Mouse (Mus musculus): Measurements from ENCODE around the gene Gm49353. TPM values are rescaled to one million over a fixed set of nuclear protein-coding genes. Genes with fewer than 3 reads are reported as not detected.

The Gm49353 gene
- polyA plus RNA-seq, 1 experiment from 2014 or later, result 7.6 TPM

GRCm38 (mm10) chr10:29206730-29207129, 8.0 kb downstream of the Gm49353 start:
- H3K36me3 ChIP-seq (replicated peaks), result peaks cover 3% of the 10 kb centered on the region; the same call in 1 of the 2 replicates
- H3K27me3 ChIP-seq, result no peaks in the 10 kb centered on the region
- no peak overlapping the region for H3K9ac ChIP-seq
- no peaks in the 10 kb centered on the region for H3K9me3 ChIP-seq
- H3K4me2 ChIP-seq, result no peak overlapping the region
- H3K27ac ChIP-seq, result no peak overlapping the region
- no peak for ATAC-seq (ENCODE audit: low FRiP score)
- no peak overlapping the region for H3K4me3 ChIP-seq (replicated peaks)
- peaks cover 12% of the 10 kb centered on the region for H3K4me1 ChIP-seq

GRCm38 (mm10) chr10:29208735-29209134, 10.0 kb downstream of the Gm49353 start:
- WGBS, result 58% methylated on average over 3 of the region's 3 CpGs
- H3K36me3 ChIP-seq (replicated peaks), result peaks cover 3% of the 10 kb centered on the region; the same call in 1 of the 2 replicates
- H3K4me3 ChIP-seq (replicated peaks), result no peak overlapping the region
- no peaks in the 10 kb centered on the region for H3K9me3 ChIP-seq
- H3K27ac ChIP-seq, result no peak overlapping the region
- ATAC-seq (ENCODE audit: low FRiP score), result no peak
- H3K4me2 ChIP-seq, result no peak overlapping the region
- H3K9ac ChIP-seq, result no peak overlapping the region
- H3K4me1 ChIP-seq, result peaks cover 14% of the 10 kb centered on the region
- H3K27me3 ChIP-seq, result no peaks in the 10 kb centered on the region

- WGBS, result 5% methylated on average over 4 of the region's 4 CpGs
- Histone ChIP-seq H3K9ac (no peak within 1 kb of the TSS), H3K36me3 (replicated peaks) (no peaks in the 10 kb centered on the region; the same call in 1 of the 2 replicates), H3K4me2 (peak within 1 kb of the TSS; percentile 1; the same call in 1 of the 2 replicates), H3K27ac (peak within 1 kb of the TSS; percentile 67; the same call in 1 of the 2 replicates), H3K4me3 (replicated peaks) (no peak within 1 kb of the TSS), H3K4me1 (peaks cover 22% of the 10 kb centered on the region), H3K9me3 (no peaks in the 10 kb centered on the region), H3K27me3 (no peaks in the 10 kb centered on the region)
- ATAC-seq (ENCODE audit: low FRiP score), result peak; percentile 90
These were observed 12.7 kb downstream of the Gm49353 start, which contains the start of gene 9330159F19Rik for GRCm38 (mm10) chr10:29211453-29211852. Gene 9330159F19Rik, plus strand, starts transcription at chr10:29211606.

GRCm38 (mm10) chr10:29213534-29214100, 14.9 kb downstream of the Gm49353 start:
- Histone ChIP-seq H3K9me3 (no peaks in the 10 kb centered on the region), H3K4me1 (peaks cover 32% of the 10 kb centered on the region), H3K27ac (no peak overlapping the region; the same call in 1 of the 2 replicates), H3K4me2 (no peak overlapping the region), H3K36me3 (replicated peaks) (no peaks in the 10 kb centered on the region; the same call in 1 of the 2 replicates), H3K4me3 (replicated peaks) (no peak overlapping the region), H3K9ac (no peak overlapping the region), H3K27me3 (no peaks in the 10 kb centered on the region)
- peak; percentile 27; the same call in 1 of the 2 replicates for ATAC-seq (ENCODE audit: low FRiP score)
- 19% methylated on average over 3 of the region's 3 CpGs for WGBS

- ATAC-seq (ENCODE audit: low FRiP score), result no peak
- Histone ChIP-seq H3K36me3 (replicated peaks) (peaks cover 3% of the 10 kb centered on the region), H3K4me3 (replicated peaks) (no peak overlapping the region), H3K9ac (no peak overlapping the region), H3K4me1 (peaks cover 18% of the 10 kb centered on the region; the same call in 1 of the 2 replicates), H3K9me3 (no peaks in the 10 kb centered on the region), H3K27me3 (no peaks in the 10 kb centered on the region), H3K4me2 (no peak overlapping the region), H3K27ac (no peak overlapping the region)
- 98% methylated on average over 1 of the region's 1 CpGs for WGBS
These were observed 18.2 kb downstream of the Gm49353 start for GRCm38 (mm10) chr10:29216957-29217356.

GRCm38 (mm10) chr10:29217451-29217850, 18.7 kb downstream of the Gm49353 start:
- Histone ChIP-seq H3K27me3 (no peaks in the 10 kb centered on the region), H3K4me3 (replicated peaks) (no peak overlapping the region), H3K4me2 (no peak overlapping the region), H3K9ac (no peak overlapping the region), H3K4me1 (peaks cover 18% of the 10 kb centered on the region; the same call in 1 of the 2 replicates), H3K36me3 (replicated peaks) (peaks cover 7% of the 10 kb centered on the region), H3K9me3 (no peaks in the 10 kb centered on the region), H3K27ac (no peak overlapping the region)
- 53% methylated on average over 2 of the region's 2 CpGs for WGBS
- ATAC-seq (ENCODE audit: low FRiP score), result peak; percentile 43; the same call in 1 of the 2 replicates

- H3K9ac ChIP-seq, result no peak overlapping the region
- WGBS, result 85% methylated on average over 4 of the region's 4 CpGs
- no peaks in the 10 kb centered on the region for H3K4me1 ChIP-seq
- no peaks in the 10 kb centered on the region for H3K9me3 ChIP-seq
- peaks cover 32% of the 10 kb centered on the region for H3K36me3 ChIP-seq (replicated peaks)
- H3K4me2 ChIP-seq, result no peak overlapping the region
- no peak overlapping the region for H3K27ac ChIP-seq
- ATAC-seq (ENCODE audit: low FRiP score), result no peak
- H3K4me3 ChIP-seq (replicated peaks), result no peak overlapping the region
- no peaks in the 10 kb centered on the region for H3K27me3 ChIP-seq
These were observed 26.6 kb downstream of the Gm49353 start for GRCm38 (mm10) chr10:29225329-29225728.

- ATAC-seq (ENCODE audit: low FRiP score), result no peak
- no peak overlapping the region for H3K27ac ChIP-seq
- H3K27me3 ChIP-seq, result no peaks in the 10 kb centered on the region
- no peak overlapping the region for H3K9ac ChIP-seq
- no peak overlapping the region for H3K4me2 ChIP-seq
- no peaks in the 10 kb centered on the region for H3K4me1 ChIP-seq
- peaks cover 16% of the 10 kb centered on the region for H3K36me3 ChIP-seq (replicated peaks)
- H3K9me3 ChIP-seq, result no peaks in the 10 kb centered on the region
- no peak overlapping the region for H3K4me3 ChIP-seq (replicated peaks)
- 96% methylated on average over 2 of the region's 2 CpGs for WGBS
These were observed 32.5 kb downstream of the Gm49353 start for GRCm38 (mm10) chr10:29231208-29231607.

Other genes starting within 250 kb of the Gm49353 start
- gene 2310057J18Rik, start 212.7 kb upstream of the Gm49353 start, polyA plus RNA-seq (2016; fragmentation: Nextera tagmentation; extraction: Ambion mirVana), result not detected in 2 replicates
- 67.4 and 71.0 TPM in 2 replicates for gene Soga3, start 55.1 kb upstream of the Gm49353 start, polyA plus RNA-seq (2016; fragmentation: Nextera tagmentation; extraction: Ambion mirVana)
- 14.8 and 15.4 TPM in 2 replicates for gene 9330159F19Rik, start 12.7 kb downstream of the Gm49353 start, polyA plus RNA-seq (2016; fragmentation: Nextera tagmentation; extraction: Ambion mirVana)
- 22.9 and 28.3 TPM in 2 replicates for gene Echdc1, start 114.2 kb downstream of the Gm49353 start, polyA plus RNA-seq (2016; fragmentation: Nextera tagmentation; extraction: Ambion mirVana)
- 63.0 and 70.3 TPM in 2 replicates for gene Rnf146, start 163.5 kb downstream of the Gm49353 start, polyA plus RNA-seq (2016; fragmentation: Nextera tagmentation; extraction: Ambion mirVana)